Mouse (Mus musculus): ENCODE measurements at regions not wholly inside any gene's neighbourhood (a gene's known extent, or its start where the extent isn't known, plus 50 kb on each side); places are given as distances from the start of the nearest gene placed in this dataset.

DNA sequence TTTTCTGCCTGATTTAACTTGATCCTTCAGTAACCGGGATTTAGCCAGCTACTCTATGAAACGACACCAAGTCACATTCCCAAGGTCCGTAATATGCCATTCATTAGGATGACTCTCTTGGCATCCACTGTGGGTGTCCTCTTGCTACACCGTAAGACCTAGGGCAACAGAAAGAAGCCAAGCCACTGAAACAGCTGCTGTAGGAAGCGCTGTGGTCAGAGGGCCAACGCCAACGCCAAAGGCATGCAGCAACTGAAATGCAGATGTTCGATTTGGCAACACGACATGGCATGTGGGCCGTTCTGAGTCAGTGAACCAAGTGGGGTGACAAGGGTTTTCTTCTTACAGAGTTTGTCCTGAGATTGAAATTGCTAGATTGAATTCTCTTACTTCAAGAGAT, 527.9 kb upstream of the Mpdz start:
- peak; percentile 87 for DNase-seq (ENCODE audit: low read depth)

DNA sequence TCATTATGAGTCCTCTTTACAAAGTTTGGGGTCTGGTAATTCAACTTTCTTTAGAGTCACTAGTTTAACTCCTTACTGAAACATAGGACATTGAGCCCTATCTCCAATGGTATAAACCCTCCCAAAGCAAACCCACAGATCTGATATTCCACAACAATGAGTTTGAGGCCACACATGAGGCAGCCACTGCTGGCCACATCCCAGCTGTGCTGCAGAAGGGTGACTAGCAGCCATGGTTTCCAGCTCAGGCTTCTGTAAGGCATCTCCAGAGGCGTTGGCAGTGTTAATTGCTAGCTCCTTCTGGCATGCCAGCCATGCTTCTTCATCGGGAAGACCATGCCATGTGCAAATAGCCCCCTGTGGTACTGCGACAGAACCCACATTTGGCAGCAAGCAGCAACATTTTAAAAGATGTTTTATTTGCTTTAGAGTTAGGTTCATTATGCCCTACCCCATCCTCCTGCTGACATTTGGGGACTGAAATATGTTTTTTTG, 527.1 kb upstream of the Mpdz start:
- no peak for DNase-seq (ENCODE audit: low read depth)

- no peak for DNase-seq (ENCODE audit: low read depth)
These were observed 523.5 kb upstream of the Mpdz start for GRCm38 (mm10) chr4:81966054-81966623.

- no peak for DNase-seq (ENCODE audit: low read depth)
These were observed 520.5 kb upstream of the Mpdz start for GRCm38 (mm10) chr4:81963112-81963511.

DNA sequence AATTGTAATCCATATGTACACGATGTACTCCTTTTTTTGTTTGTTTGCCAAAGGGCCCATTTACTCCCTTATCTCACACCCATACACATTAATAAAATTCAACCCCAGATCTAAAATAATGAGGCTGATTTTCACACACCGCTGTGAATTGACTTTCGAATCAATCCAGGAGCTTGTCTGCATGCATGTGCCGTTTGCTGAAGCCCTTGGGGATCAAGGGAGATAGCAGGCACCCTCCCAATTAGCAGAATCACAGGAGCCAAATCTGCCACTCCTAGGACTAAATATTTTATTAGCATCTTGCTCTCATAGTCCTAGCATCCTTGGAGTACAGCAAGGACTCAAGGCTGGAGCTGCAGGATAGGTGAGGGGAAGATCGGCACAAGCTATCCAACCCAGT, 520.0 kb upstream of the Mpdz start:
- no peak for DNase-seq (ENCODE audit: low read depth)

DNA sequence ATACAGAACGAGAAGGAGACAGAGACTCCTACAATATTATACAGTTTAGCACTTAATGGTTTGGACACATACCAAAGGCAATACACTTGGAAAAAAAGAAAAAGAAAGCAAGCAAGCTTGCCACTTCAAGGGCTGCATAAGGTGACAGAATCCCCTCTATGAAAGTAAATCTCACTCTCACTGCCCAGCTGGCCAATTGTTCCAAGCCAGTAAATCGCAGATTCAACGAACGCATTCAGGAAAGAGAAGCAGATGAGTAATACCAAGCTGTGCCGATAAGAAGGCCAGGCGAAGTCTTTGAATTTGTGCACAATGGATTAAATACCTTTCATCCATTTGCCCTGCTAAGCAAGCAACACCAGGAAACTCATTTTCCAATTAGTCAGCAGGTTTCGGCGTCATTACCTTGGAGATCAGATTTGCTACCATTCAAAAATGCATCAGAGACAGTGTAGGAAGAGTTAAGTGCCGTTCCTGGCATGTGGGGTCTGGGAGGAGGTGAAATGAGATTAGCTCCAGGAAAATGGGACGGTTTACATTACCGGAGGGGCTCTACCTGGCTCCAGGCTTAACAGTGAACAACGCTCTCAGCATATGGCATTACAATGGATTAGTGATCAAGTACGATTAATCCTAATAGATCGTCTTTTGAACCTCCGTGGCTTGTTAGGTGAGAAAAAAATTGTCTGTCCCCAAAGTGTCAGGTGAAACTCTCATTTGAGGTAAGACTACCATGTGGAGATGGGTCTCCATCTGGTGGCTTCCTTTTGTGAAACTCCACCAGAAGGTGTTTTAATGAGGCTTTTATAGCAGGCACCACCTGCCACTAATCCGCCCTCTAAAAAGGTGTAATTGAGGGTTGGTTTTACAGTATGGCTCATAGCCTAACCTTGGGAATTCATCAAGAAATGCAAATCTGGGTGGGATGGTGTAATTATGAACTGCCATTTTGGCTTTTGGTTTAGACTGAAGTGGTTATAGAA, 518.2 kb upstream of the Mpdz start:
- no peak for DNase-seq (ENCODE audit: low read depth)

DNA sequence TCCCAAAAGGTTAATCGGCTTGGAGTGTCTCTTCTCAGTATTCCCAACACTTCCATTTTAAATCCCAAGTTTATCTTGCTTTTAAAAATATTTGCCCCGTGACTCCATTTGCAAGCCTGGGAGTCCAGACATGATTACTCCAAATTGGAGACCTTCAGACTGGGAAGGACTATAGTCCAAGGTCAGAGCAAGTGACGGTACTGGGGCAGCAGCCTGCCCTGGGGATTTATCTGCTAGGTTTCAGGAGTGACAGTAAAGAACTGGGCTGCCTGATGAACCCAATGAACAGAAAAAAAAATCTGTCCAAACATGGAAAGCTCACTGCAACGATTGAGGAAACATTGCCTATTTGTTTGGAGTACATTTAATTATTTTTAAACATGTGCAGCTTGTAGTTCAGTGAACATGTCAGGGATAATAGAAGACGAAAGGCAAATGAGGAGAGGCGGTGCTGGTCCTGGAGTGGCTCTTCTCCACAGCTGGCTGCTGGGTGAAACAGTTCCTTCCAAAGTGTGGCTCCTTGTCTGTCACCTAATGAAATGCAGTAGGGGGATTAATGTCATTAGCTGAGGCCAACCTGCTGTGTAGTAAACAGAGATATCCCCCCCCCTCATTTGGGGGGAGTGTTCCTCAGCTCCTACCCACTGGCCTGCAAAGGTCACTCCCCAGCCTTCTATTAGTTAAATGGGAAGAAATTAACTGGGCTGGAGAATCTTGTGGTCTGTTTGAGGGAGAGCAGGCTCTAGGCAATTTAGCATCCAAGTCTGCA, 514.5 kb upstream of the Mpdz start:
- no peak for DNase-seq (ENCODE audit: low read depth)

DNA sequence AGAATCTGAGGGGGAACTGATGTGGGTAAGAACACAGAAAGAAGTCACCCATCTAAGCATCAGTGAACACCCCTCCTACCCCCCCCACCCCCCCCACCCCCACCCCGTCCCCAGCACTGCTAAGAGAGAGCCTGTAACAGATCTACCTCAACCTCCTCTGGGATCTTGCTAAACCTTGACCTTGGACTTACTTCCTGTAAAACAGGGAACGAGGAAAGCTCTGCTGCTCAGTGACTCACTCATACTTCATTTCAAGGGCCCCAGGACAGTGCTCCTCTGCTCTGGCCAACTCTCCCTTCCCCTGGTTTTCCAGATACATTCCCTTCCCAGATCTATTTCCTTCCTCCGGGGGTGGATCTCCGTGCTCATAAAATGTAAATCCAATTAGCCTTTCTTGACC, 510.4 kb upstream of the Mpdz start:
- DNase-seq (ENCODE audit: low read depth) = peak; percentile 43

GRCm38 (mm10) chr4:81937384-81937783, 494.8 kb upstream of the Mpdz start:
- no peak for DNase-seq (ENCODE audit: low read depth)

- DNase-seq (ENCODE audit: low read depth) = no peak
These were observed 488.3 kb upstream of the Mpdz start for GRCm38 (mm10) chr4:81930956-81931355.

DNA sequence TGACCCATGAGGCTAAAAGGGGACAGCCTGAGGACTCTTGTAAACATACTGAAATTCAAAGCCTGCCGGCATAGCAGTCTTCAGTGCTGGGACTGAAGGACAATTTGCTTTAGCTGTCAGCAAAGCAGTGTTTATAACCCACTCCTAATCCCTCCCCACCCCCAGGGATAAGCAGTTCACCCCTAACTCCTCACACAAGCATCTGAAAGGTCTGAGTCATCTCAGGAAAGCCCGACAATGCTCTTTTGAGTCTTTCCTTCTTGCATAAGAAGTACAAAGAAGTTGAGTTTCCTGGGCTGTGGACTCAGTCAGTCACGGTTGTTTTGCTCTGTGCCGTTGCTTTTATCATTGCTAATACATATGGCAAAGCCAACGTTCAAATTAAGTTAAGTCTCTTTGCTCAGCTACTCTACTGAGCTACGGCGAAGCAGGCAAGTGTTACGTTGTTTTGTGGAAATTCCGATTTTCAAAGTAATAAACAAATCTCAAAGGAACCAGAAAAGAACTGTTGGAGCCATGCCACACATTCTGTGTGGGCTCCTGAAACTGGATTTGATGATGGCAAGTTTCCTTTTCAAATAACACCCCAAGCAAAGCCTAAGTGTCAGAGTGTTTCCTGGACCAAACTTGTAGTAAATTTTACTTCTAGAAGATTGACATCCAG, 486.1 kb upstream of the Mpdz start:
- DNase-seq (ENCODE audit: low read depth) = peak; percentile 51

- peak; percentile 58 for DNase-seq (ENCODE audit: low read depth)
These were observed 484.6 kb upstream of the Mpdz start for GRCm38 (mm10) chr4:81927176-81927714.

- peak; percentile 59 for DNase-seq (ENCODE audit: low read depth)
These were observed 484.1 kb upstream of the Mpdz start for GRCm38 (mm10) chr4:81926662-81927141.

DNA sequence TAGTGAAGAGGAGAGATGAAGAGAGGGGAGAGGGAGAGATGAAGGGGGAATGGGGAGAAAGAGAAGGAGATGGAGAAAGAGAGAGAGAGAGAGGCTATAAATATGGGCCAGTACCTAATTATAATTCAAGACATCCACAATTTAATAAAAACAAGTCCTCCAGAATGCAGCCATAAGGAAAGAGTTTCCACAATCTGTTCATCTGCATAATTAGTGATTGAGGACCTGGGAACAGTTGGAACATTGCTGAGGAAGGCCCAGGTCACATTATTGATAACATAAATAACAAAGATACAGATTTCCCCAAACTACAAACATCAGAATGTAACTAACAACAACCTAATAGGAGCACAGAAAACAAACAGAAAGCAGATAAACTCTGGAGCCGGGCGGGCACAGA, 483.0 kb upstream of the Mpdz start:
- DNase-seq (ENCODE audit: low read depth) = no peak

- no peak for DNase-seq (ENCODE audit: low read depth)
These were observed 481.5 kb upstream of the Mpdz start for GRCm38 (mm10) chr4:81924120-81924519.

- no peak for DNase-seq (ENCODE audit: low read depth)
These were observed 480.3 kb upstream of the Mpdz start for GRCm38 (mm10) chr4:81922876-81923275.

DNA sequence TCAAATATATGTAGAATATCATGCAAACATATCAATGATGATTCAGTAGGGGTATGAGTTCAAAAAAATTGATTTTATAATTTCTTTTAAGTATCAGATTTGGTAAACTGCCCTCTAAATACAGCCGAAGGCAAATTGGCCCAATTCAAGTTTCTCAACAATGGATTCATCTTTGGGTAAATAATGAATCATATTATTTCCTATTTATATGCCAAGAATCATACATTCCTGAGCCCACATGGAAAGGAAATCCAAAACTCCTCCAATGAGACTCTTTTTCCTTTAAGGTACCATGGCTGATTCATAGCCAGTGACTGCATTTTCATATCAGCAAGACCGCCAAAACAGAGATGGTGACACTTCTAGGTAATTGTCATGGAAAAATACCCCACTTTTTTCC, 472.4 kb upstream of the Mpdz start:
- DNase-seq (ENCODE audit: low read depth) = peak; percentile 74

DNA sequence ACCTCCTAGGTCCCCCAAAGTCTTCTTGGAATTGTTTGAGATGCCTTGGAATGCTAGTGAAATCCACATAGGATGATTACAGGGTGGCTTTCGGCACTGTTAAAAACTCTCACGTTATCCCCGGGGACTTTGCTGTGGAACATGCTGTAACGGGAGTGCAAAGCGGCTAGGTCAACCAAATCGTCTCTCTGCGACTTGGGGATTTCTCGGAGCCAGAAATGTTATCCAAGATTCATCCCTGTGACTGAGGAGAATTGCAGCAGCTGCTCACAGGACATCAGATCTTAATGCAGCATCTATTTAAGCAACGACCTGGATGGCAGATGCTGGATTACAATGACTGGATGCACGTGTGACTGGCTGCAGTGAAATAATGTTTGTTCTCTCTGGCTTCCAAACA, 470.7 kb upstream of the Mpdz start:
- no peak for DNase-seq (ENCODE audit: low read depth)

DNA sequence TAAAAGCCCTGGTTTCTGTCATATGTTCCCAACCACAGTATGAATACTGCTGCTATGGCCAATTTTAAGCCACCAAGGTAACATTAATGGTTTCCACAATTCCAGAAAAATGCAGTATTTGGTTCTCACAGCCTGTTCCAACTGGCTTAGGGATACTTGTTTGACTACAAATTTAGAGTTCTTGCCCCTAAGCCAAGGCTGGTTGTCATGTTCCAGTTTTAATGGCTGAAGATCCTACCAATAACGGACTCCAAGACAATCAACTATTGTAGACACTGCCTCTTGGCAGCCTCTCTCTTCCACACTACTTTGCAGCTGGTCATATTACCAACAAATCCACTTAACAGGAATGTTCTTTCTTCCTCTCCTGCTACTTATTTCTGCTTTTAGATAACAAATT, 470.0 kb upstream of the Mpdz start:
- DNase-seq (ENCODE audit: low read depth) = no peak

DNA sequence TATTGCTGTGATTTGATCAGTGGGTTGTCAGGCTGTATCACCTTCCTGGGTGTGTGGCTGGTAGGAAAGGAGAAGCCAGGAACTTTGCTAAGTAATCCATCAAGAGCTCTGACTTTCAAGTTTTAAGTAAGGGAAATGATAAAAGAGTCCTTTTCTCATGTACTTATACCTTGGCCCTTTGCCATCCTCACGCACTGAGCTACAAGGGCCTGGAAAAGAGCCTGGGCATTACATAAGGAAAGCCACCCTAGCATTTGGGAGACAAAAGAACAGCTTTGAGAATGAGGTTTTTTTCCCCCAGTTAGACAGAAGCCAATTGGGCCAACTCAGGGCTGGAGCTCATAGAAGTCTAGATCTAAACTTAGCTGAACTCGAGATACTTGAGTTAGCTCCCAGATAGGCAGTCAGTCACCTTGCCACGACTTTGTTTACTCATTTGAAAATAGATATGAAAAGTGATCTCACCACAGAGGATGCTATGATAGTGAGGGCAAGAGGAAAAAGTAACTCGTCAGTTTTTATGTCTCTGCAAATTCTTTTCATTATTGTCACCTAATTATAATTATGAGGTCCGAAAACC, 457.4 kb upstream of the Mpdz start:
- DNase-seq (ENCODE audit: low read depth) = peak; percentile 52

DNA sequence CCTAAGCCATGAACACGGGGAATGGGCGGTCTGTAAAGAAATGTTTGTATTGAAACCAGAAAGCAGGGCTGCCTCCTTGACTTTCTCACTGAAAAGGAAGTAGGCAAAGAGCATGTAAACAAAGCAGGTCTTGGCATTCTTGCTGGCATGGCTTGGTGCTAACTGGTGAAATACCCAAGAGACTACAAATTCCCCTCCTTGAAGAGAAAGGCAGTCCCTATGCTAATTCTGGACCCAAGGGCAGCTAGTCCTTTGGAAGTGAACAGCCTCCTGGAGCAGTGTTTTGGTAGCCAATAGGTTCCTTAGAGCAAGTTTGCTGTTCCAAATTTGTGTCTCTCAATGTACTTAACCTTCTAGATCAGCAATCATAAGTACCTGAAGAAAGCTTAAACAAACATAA, 456.0 kb upstream of the Mpdz start:
- DNase-seq (ENCODE audit: low read depth) = peak; percentile 35

All from NIH3T3 (cell line).